Mouse (Mus musculus) neutrophil, adult 5-6 weeks (primary cell): ENCODE measurements around the gene Neu2. TPM values are rescaled to one million over a fixed set of nuclear protein-coding genes. Genes with fewer than 3 reads are reported as not detected.

Experiments
- ATAC-seq: fragments of 151-379, 151-347 bp; 2 replicates; pipeline ENCODE4 v1.8.0; 2017; ENCODE audit warnings: mild to moderate bottlenecking, moderate TSS enrichment; ENCODE audit not compliant: insufficient number of reproducible peaks, poor library complexity, low FRiP score, severe bottlenecking; ENCODE audit errors: extremely low read depth
- total RNA-seq: library from RNA; stranded (forward); fragments of 200-1000 nt; gene quantifications from 2 replicates; pipeline ENCODE4 v1.2.3, GENCODE M21; 2017

Gene Neu2
- total RNA-seq, 1 experiment from 2014 or later, result not detected

GRCm38 (mm10) chr1:87601801-87602200 lies 92.1 kb downstream of the Neu2 start:
- no peak for ATAC-seq

DNA sequence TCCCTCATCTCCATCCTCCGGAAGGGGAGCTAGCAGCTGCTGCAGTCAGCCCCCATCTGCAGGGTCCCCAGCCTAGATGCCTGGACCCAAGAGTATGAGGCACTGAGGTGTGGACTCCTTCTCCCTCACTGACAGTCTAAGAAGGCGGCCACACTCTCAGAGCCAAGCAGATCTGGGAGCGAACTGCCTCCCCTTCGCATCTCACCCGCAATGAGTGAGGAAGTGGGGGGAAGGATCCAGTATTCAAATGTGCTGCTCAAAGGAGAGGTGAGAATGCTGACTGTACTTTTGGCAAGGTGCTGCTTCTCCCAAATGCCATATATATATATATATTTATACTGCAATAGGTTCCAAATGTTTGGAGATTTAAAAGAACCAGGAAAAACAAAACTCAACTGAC lies 93.7 kb downstream of the Neu2 start:
- no peak for ATAC-seq

- no peak for ATAC-seq
These were observed 95.6 kb downstream of the Neu2 start for GRCm38 (mm10) chr1:87605296-87605695.

GRCm38 (mm10) chr1:87607385-87608091 lies 97.8 kb downstream of the Neu2 start:
- peak; percentile 63; the same call in 1 of the 2 replicates for ATAC-seq

- peak; percentile 62; the same call in 1 of the 2 replicates for ATAC-seq
These were observed 98.8 kb downstream of the Neu2 start for GRCm38 (mm10) chr1:87608416-87609046.

DNA sequence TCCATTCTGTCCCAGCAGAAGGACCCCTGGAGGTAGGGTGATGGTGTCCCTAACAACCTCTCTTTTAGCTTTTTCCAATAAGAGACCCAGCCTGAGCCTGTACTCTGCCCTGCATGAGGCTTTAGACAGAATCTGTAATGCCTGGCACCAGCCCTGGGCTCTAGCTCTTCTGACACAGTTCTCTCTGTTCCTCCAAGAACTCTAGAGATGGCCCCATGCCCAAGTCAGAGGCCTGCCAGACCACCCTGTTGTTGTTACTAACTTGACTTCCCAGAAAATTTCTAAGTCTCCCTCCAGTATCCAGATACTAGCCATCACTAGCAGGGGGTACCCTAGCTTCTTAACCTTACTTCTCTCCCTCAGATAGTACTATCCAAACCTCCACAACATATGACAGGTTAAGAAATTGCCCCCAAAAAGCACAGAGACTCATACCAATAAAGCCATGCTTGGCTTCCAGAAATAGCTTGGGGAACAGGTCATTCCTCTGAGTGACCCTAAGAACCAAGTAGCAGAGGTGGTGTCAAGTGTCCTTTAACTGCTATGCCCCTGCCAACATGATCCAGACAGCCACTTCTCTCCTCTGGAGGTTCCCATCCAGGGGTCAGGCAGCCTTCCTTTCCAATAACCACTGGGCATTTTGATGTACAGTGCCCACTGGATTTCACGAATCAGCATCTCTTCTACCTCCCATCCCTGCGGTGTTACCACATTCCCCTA lies 105.0 kb downstream of the Neu2 start:
- ATAC-seq, result no peak

DNA sequence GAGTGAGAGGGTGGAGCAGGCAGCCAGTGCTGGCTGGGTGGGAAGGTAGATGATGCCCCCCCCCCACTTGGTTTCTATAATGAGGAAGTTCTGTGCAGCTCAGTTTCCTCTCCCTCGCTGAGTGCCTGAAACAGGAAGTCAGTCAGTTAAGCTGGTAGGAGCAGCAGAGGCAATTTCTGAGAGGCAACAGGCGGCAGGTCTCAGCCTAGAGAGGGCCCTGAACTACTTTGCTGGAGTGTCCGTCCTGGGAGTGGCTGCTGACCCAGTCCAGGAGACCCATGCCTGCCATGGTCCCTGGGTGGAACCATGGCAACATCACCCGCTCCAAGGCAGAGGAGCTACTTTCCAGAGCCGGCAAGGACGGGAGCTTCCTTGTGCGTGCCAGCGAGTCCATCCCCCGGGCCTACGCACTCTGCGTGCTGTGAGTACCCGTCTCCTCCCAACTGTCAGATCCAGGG lies 110.6 kb downstream of the Neu2 start, which contains the start of gene Inpp5d:
Inpp5d (plus strand) TSS at position 102 of the 458 bp plus-strand sequence.
- ATAC-seq, result peak; percentile 79

DNA sequence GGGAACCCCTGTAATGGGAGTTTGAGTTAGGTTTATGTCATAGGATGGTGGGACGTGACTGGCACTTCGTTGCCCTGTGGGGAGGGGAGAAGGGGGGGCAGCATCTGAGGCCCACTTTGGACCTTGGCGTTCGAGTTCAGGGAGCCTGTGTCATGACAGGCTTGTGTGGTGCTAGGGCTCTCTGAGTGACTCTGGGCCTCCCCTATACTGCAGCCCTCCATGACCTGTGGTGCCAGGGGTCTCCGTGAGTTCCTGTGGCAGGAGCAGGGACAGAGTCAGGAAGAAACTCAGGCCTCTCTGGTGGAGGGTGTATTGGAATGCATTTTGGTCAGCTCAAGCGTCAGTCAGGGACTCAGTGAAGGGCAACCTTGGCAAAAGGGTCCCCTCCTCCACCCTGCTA lies 111.0 kb downstream of the Neu2 start:
- ATAC-seq, result peak; percentile 1; the same call in 1 of the 2 replicates

GRCm38 (mm10) chr1:87621146-87621857 lies 111.6 kb downstream of the Neu2 start:
- peak; percentile 34 for ATAC-seq

GRCm38 (mm10) chr1:87621858-87622279 lies 112.2 kb downstream of the Neu2 start:
- no peak for ATAC-seq

GRCm38 (mm10) chr1:87623977-87624666 lies 114.4 kb downstream of the Neu2 start:
- ATAC-seq, result no peak

GRCm38 (mm10) chr1:87624826-87625225 lies 115.1 kb downstream of the Neu2 start:
- no peak for ATAC-seq

DNA sequence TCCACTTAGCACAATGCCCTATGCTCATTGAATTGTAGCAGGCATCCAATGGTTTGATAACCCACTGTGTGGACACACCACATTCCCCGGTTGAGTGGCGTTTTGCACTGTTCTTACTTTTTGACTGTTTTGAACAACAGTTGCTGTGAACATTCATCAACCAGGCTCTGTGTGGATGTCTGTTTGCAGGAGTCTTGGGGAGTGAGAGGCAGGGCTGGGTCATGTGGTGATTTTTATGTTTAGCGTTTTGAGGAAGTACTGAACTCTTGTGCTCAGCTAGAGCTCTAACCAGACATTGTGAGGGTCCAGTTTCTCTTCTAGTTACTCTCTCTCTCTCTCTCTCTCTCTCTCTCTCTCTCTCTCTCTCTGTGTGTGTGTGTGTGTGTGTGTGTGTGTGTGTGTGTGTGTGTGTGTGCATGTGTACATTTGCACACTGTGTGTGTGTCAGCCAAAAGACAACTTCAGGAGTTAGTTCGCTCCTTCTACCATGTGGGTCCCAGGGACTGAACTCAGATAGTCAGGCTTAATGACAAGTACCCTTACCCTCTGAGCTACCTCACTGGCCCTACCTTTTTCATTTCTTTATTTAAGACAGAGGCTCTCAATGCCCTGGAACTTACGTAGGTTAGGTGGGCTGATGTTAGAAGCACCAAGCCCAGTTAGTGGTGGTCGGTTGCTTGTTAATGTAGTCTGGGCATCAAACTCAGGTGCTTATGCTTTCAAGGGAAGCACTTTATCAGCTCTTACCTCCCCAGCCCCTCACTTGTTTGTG lies 115.8 kb downstream of the Neu2 start:
- ATAC-seq, result peak; percentile 20; the same call in 1 of the 2 replicates

DNA sequence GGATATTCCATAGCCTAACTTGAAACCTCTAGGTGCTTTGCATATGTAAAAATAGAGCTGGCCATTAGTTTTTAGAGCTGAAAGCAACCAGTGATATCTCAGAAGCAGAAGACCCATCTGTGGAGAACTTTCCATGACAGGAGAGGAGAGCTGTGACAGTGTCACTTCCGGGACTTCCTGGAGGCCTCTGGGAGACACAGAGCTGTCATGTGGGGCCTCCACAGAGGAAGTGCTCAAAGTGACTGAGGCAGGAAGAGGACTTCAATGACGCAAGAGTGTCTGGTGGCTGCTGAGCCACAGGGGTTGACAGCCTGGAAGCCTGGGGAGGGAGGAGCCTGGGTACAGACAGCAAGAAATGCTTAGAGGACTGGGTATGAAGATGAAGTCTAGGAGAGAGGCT lies 116.7 kb downstream of the Neu2 start:
- ATAC-seq, result peak; percentile 93

- ATAC-seq, result no peak
These were observed 118.4 kb downstream of the Neu2 start for GRCm38 (mm10) chr1:87628085-87628484.

DNA sequence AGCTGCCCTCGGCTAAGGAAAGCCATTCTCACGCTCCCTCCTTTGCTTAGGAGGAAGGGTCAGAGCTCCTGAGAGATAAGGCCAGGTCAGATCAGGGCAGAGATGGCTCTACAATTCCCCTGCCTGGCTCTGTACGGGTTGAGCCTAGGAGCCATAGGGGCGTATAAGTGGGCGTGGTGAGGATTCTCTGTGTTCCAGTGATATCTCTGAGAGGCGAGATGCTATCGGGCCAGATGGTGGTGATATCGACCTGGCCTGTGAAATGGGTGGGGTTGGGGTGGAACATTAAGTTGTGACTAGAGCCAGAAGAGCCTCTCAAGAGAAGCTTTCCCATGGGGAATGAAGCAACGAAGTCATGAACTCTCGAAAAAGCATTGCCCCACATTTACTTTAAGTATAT lies 121.9 kb downstream of the Neu2 start:
- ATAC-seq, result peak; percentile 10; the same call in 1 of the 2 replicates

DNA sequence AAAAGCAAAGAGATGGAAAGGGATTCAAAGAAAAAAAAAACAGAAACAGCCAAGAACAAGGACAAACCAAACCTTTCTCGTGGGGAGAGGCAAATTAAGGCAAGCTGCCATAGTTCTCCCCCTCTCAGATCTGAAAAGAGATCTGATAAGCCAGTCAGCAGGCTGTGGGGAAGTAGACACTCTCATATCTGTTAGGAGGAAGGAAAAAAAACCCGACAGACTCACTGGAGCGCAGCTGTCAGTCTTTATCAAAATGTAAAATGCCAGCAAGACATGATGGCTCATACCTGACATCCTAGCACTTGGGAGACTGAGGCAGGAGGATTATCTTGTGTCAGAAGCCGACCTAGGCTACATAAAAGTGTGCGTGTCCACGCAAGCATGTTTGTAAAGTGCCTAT lies 122.5 kb downstream of the Neu2 start:
- peak; percentile 49; the same call in 1 of the 2 replicates for ATAC-seq

GRCm38 (mm10) chr1:87636716-87637117 lies 127.0 kb downstream of the Neu2 start:
- no peak for ATAC-seq
